Mouse (Mus musculus): ENCODE measurements around the gene Dhrs3. TPM values are rescaled to one million over a fixed set of nuclear protein-coding genes. Genes with fewer than 3 reads are reported as not detected.

Dhrs3 gene
- polyA plus RNA-seq, 1 experiment from 2014 or later = 30.2 TPM

DNA sequence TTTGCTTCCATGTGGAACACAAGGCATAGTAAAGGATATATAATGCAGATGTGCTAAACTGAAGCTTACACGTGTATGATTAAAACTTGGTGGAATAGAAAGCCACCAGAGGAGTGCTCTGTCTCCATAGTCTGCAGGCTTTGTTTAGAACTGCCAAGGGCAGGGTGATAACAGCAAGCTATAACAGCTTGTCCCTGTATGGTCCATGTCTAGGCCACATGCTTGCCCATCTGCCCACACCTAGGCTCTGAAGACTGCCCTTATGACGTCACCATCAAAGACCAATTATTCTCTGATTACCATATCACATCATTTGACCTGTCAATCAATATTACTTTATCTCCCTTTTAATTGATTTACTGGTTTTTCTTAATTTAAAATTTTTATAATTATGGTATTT is 72.6 kb downstream of the Dhrs3 start:
- no peaks in the 10 kb centered on the region for H3K9me3 ChIP-seq
- 82% methylated on average over 2 of the region's 2 CpGs for WGBS
- H3K4me1 ChIP-seq = 0 out of 2 replicates have a peak, but pooled peaks cover 7% of the 10 kb centered on the region
- 0 out of 2 replicates have a peak, but pooled peaks cover 5% of the 10 kb centered on the region for H3K36me3 ChIP-seq (replicated peaks)
- no peaks in the 10 kb centered on the region for H3K27me3 ChIP-seq (replicated peaks; ENCODE audit: low read depth, poor library complexity, severe bottlenecking)
- H3K27ac ChIP-seq (replicated peaks) = no peak overlapping the region
- no peak for DNase-seq (ENCODE audit: low spot score)
- H3K4me3 ChIP-seq = no peak overlapping the region

DNA sequence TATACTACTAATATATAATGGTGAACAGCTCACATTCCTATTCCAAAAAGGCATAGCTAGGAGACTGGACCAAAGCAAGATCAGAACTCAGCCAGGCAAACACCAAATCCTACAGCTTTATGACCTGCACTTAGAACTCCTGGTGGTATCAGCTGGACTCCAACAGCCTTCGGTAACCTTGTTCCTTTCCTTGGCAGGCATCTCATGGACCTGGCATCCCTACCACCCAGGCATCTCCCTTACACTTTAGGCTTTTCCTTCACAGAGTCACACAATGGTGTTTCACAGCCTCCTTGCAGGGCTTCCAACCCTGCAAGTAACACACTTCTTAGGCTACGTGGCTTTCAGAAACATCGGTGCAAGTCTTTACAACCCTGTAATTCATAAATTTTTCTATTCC is 75.7 kb downstream of the Dhrs3 start:
- WGBS = 93% methylated on average over 3 of the region's 3 CpGs

DNA sequence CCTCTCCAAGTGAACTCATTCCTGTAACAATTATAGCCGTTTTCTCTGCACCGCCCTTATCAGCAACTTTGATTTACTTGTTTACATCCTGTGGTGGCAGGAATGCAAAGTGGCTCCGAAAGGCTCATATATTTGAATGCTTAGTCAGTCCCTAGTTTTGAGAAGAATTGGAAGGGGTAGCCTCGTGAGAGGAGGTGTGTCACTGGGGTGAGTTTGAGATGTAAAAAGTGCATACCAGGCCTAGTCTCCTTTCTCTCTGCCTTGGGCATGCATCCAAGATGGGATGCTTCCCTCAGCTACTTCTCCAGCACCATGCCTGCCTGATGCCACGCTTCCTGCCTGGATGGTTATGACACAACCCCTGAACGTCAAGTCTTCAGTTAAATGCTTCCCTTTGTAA is 76.4 kb downstream of the Dhrs3 start:
- no peaks in the 10 kb centered on the region for H3K27me3 ChIP-seq (replicated peaks; ENCODE audit: low read depth, poor library complexity, severe bottlenecking)
- H3K9me3 ChIP-seq = no peaks in the 10 kb centered on the region
- 0 out of 2 replicates have a peak, but pooled peaks cover 6% of the 10 kb centered on the region for H3K36me3 ChIP-seq (replicated peaks)
- H3K27ac ChIP-seq (replicated peaks) = no peak overlapping the region
- H3K4me1 ChIP-seq = 0 out of 2 replicates have a peak, but pooled peaks cover 5% of the 10 kb centered on the region
- no peak overlapping the region for H3K4me3 ChIP-seq
- WGBS = 81% methylated on average over 6 of the region's 6 CpGs
- DNase-seq (ENCODE audit: low spot score) = no peak

More for the DNA sequence above, 75.7 kb downstream of the Dhrs3 start:
- Histone ChIP-seq H3K4me3 (no peak overlapping the region), H3K4me1 (0 out of 2 replicates have a peak, but pooled peaks cover 7% of the 10 kb centered on the region), H3K9me3 (no peaks in the 10 kb centered on the region), H3K27ac (replicated peaks) (no peak overlapping the region), H3K36me3 (replicated peaks) (0 out of 2 replicates have a peak, but pooled peaks cover 5% of the 10 kb centered on the region), H3K27me3 (replicated peaks; ENCODE audit: low read depth, poor library complexity, severe bottlenecking) (no peaks in the 10 kb centered on the region)
- DNase-seq (ENCODE audit: low spot score) = no peak

DNA sequence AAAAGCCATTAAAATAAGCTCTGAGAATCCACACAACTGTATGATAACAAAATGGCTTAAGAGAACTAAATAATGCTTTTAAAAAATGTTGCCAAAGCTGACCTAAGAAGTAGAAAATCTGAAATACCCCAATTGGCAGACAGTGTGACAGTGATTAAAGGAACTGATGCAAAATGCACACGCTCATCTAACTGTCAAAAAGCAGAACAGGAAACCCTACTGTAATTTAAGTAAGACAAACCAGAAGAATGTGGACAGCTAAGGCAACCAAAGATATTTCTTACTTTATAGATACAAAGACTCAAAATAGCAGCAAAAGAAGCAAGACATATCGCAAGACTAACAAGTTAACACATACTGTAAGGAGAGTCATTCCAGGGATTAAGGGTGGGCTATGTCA is 78.4 kb downstream of the Dhrs3 start:
- no peak overlapping the region for H3K4me3 ChIP-seq
- no peaks in the 10 kb centered on the region for H3K27me3 ChIP-seq (replicated peaks; ENCODE audit: low read depth, poor library complexity, severe bottlenecking)
- H3K27ac ChIP-seq (replicated peaks) = no peak overlapping the region
- 90% methylated on average over 2 of the region's 2 CpGs for WGBS
- no peak for DNase-seq (ENCODE audit: low spot score)
- H3K36me3 ChIP-seq (replicated peaks) = 0 out of 2 replicates have a peak, but pooled peaks cover 11% of the 10 kb centered on the region
- H3K9me3 ChIP-seq = no peaks in the 10 kb centered on the region
- peaks cover 8% of the 10 kb centered on the region for H3K4me1 ChIP-seq

DNA sequence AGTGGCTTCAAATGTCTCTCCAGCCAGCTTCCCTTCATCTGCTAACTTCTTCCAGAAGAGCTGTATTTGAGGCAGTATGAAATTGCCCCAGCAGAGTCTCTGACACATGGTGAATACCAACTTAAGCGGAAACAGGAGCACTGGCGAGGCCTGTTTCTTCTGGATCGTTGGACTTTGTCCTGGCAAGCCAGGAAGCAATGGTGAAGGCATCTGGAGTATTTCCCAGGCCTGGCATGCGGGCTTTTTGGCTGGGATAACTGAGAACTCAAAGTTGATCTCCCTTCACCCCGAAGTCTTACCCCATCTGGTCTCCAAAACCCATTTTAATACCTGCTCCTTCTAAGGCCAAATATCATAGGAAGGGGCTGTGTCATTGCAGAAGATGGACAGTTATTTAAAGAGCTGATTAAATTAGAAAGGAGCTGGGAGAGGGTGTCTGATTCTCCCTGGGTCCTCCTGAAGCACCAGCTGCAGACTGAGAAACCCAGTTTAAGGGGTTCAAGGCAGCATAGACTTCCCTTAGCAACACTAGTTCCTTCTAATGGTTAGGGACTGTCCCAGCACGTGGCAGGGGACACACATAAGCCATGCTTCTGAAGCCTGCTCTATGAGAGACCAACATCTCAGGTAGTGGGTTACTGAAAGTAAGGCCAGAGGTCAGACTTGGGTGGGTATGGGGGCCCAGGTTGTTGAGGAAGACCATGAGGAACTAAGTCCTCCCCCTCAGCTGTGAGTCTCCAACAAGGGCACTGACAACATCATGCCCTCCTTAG is 80.5 kb downstream of the Dhrs3 start:
- Histone ChIP-seq H3K27ac (replicated peaks) (no peak overlapping the region), H3K4me1 (peaks cover 8% of the 10 kb centered on the region), H3K9me3 (no peaks in the 10 kb centered on the region), H3K27me3 (replicated peaks; ENCODE audit: low read depth, poor library complexity, severe bottlenecking) (no peaks in the 10 kb centered on the region), H3K36me3 (replicated peaks) (0 out of 2 replicates have a peak, but pooled peaks cover 11% of the 10 kb centered on the region), H3K4me3 (no peak overlapping the region)
- DNase-seq (ENCODE audit: low spot score) = no peak
- 88% methylated on average over 6 of the region's 6 CpGs for WGBS

DNA sequence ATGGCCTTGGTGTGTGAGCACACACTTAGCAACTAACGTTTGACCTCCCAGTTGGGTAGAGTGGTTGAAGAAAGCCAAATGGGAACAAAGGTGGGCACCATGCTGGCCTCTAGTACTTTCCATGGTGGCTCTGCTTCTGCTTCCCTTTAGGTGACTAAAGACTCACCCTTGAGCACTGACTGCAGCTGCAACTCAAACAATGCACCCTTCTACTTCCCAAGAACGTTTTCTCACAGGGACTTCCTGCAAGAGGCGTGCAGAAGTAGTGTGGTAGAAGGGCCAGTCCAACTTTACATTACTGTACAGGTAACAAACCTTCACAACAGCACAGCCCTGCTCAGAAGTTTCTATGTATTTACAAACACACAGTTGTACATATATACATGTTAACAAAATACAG is 81.8 kb downstream of the Dhrs3 start:
- Histone ChIP-seq H3K4me1 (peaks cover 10% of the 10 kb centered on the region), H3K27ac (replicated peaks) (no peak overlapping the region), H3K27me3 (replicated peaks; ENCODE audit: low read depth, poor library complexity, severe bottlenecking) (no peaks in the 10 kb centered on the region), H3K9me3 (no peaks in the 10 kb centered on the region), H3K4me3 (no peak overlapping the region), H3K36me3 (replicated peaks) (0 out of 2 replicates have a peak, but pooled peaks cover 11% of the 10 kb centered on the region)
- no peak for DNase-seq (ENCODE audit: low spot score)
- WGBS = 80% methylated on average over 3 of the region's 3 CpGs

DNA sequence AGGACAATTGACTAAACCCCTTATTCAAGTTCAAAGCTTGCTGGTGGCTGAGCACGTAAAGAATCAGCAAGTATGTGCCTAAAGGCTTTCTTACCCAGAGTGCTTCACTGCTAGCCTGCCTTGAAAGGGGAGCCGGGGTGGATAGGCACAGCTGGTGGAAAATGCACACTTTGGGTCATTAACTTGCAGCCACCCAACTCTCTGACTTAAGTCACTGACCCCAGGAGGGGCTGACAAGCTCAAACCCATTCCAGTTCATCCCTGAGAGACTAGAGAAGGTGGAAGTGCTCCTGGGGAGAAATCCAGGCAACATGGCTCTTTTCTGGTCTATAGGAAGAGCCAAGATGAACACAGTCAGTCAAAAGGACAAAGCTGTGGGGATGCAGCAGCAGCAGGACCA is 82.9 kb downstream of the Dhrs3 start:
- peaks cover 21% of the 10 kb centered on the region for H3K4me1 ChIP-seq
- no peak overlapping the region for H3K4me3 ChIP-seq
- H3K27ac ChIP-seq (replicated peaks) = 0 out of 2 replicates have a peak overlapping the region, but pooled peaks have one; percentile 49
- H3K9me3 ChIP-seq = no peaks in the 10 kb centered on the region
- 0 out of 2 replicates have a peak, but pooled peaks cover 6% of the 10 kb centered on the region for H3K36me3 ChIP-seq (replicated peaks)
- WGBS = 52% methylated on average over 2 of the region's 2 CpGs
- no peaks in the 10 kb centered on the region for H3K27me3 ChIP-seq (replicated peaks; ENCODE audit: low read depth, poor library complexity, severe bottlenecking)
- DNase-seq (ENCODE audit: low spot score) = no peak

DNA sequence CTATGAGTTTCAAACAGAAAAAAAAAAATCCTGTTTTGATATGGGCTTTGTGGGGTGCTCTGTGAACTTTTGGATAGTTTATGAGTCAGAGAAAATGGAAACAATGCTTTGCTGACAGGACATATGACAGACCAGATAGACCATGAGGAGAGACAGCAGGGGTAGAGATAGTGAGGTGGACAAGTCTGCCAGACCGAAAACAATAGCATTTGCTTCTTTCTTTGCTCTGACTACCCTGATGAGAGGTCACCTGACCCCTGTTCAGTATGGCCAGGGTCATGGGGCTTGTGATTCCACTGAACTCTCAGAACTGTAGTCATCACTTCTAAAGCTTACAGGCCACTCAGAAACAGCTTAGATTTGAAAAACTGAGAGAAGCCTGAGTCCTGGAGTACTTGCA is 84.4 kb downstream of the Dhrs3 start:
- 74% methylated on average over 1 of the region's 1 CpGs for WGBS

More for the DNA sequence above, 84.4 kb downstream of the Dhrs3 start:
- Histone ChIP-seq H3K9me3 (no peaks in the 10 kb centered on the region), H3K27me3 (replicated peaks; ENCODE audit: low read depth, poor library complexity, severe bottlenecking) (no peaks in the 10 kb centered on the region), H3K4me1 (peaks cover 36% of the 10 kb centered on the region), H3K36me3 (replicated peaks) (0 out of 2 replicates have a peak, but pooled peaks cover 6% of the 10 kb centered on the region), H3K27ac (replicated peaks) (no peak overlapping the region), H3K4me3 (no peak overlapping the region)
- no peak for DNase-seq (ENCODE audit: low spot score)

Other genes with a start within 250 kb of the Dhrs3 start
- gene Gm436, start 206.5 kb upstream of the Dhrs3 start, polyA plus RNA-seq (2016; fragmentation: Nextera tagmentation; extraction: Ambion mirVana) = not detected in 2 replicates
- gene Gm13178, start 171.4 kb upstream of the Dhrs3 start, polyA plus RNA-seq (2016; fragmentation: Nextera tagmentation; extraction: Ambion mirVana) = not detected in 2 replicates
- not detected in 2 replicates for gene Gm438, start 106.2 kb upstream of the Dhrs3 start, polyA plus RNA-seq (2016; fragmentation: Nextera tagmentation; extraction: Ambion mirVana)